ENCODE assay signal across 16 mouse cellular contexts in the genomic region with DNA sequence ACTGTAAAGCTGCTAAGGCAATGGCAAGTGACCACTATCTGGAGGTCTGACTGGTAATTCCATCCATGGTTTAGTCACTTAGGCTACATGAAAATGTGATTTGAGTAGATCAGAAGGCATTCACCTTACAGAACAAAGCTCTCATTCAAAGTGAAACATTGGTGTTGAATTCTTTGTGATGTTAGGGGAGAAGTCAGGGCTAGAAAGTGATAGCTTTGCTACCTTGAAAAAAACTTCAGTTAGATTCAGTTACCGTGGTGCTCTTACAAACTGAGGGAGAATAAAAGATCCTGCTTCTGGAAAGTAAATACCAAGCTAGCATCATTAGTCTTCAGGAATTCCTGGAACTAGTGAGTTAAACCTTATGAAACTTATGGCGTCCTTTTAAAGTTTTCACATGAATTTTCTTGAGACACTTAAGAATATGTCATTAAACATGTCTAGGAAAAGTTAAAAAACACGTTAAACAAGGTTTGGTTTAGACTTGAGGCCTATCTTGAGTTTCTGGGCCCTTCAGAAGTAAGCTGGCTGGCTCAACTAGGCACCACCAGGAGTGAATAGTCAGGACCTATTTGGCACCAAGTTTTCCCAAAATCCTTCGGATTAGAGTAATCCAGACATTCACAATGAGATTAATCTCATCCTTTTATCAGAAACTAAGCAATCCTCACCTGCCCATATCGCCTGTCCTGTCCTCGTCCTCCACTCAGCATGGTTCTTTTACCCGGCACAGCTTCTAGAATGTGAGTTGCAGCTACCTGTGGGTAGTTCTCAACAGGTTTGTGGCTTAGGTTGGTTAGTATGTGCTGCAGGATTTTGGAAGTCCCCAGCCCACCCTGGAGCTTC. TPM values are rescaled to one million over a fixed set of nuclear protein-coding genes. Genes with fewer than 3 reads are reported as not detected.
DNase-seq lines count a peak whose midpoint lies in the region; ATAC-seq and TF ChIP-seq lines count a peak whose summit lies in the region.
"Had no signal": no experiment of that assay in that cellular context is flagged by ENCODE, and none has a peak within 500 bp of the region (broad histone marks: within the 10 kb centered on the region; RNA-seq: fewer than 3 reads in every experiment).

No protein-coding gene starts in this region.

- H3K4me1 ChIP-seq in heart, embryonic 12.5 days (replicated peaks): peaks cover 20% of the 10 kb centered on the region
- H3K4me1 ChIP-seq in bone marrow macrophage, adult 2 months (ENCODE audit: control insufficient read depth, insufficient read depth, low read length): peaks cover 41% of the 10 kb centered on the region
- H3K4me1 ChIP-seq in liver, embryonic 12.5 days: peaks cover 30% of the 10 kb centered on the region
- H3K4me1 ChIP-seq in heart, embryonic 10.5 days: peaks cover 8% of the 10 kb centered on the region

- peaks cover 34% of the 10 kb centered on the region for H3K36me3 ChIP-seq in heart, embryonic 12.5 days
- peaks cover 41% of the 10 kb centered on the region for H3K36me3 ChIP-seq in liver, embryonic 12.5 days
- H3K36me3 ChIP-seq in heart, embryonic 10.5 days: peaks cover 39% of the 10 kb centered on the region

- H3K9ac ChIP-seq in heart, embryonic 12.5 days: no peak overlapping the region
- H3K9ac ChIP-seq in liver, embryonic 12.5 days: no peak overlapping the region
- H3K9ac ChIP-seq: heart, embryonic 13.5 days; hindbrain, embryonic 15.5 days; neural tube, embryonic 12.5 days had no signal

- no peak overlapping the region for H3K27ac ChIP-seq in heart, embryonic 12.5 days (ENCODE audit: poor library complexity, severe bottlenecking)
- H3K27ac ChIP-seq in bone marrow macrophage, adult 2 months (ENCODE audit: insufficient read depth, low read depth, low read length): peak overlapping the region; percentile 85
- H3K27ac ChIP-seq in liver, embryonic 12.5 days: peak overlapping the region; percentile 49; the same call in 1 of the 2 replicates
- no peak overlapping the region for H3K27ac ChIP-seq in heart, embryonic 10.5 days
- H3K27ac ChIP-seq: neural tube, embryonic 12.5 days had no signal

- no peaks in the 10 kb centered on the region for H3K27me3 ChIP-seq in heart, embryonic 12.5 days (replicated peaks)
- no peaks in the 10 kb centered on the region for H3K27me3 ChIP-seq in liver, embryonic 12.5 days (replicated peaks)
- H3K27me3 ChIP-seq in heart, embryonic 10.5 days (ENCODE audit: insufficient read depth, poor library complexity, severe bottlenecking): no peaks in the 10 kb centered on the region
- H3K27me3 ChIP-seq: heart, embryonic 13.5 days; hindbrain, embryonic 15.5 days; neural tube, embryonic 12.5 days had no signal

- H3K9me3 ChIP-seq in heart, embryonic 12.5 days (replicated peaks): no peaks in the 10 kb centered on the region
- no peaks in the 10 kb centered on the region for H3K9me3 ChIP-seq in liver, embryonic 12.5 days (replicated peaks)
- H3K9me3 ChIP-seq in heart, embryonic 10.5 days: no peaks in the 10 kb centered on the region
- H3K9me3 ChIP-seq: heart, embryonic 13.5 days; hindbrain, embryonic 15.5 days; neural tube, embryonic 12.5 days had no signal

- no peak for TF ChIP-seq CTCF in bone marrow macrophage, adult 2 months (IDR thresholded peaks at IDR 0.05; ENCODE audit: low read depth, low read length)

- no peak overlapping the region for H3K4me2 ChIP-seq in heart, embryonic 12.5 days
- no peak overlapping the region for H3K4me2 ChIP-seq in liver, embryonic 12.5 days

- 37% methylated on average over 7 of the region's 7 CpGs for WGBS in heart, embryonic 12.5 days
- WGBS in liver, embryonic 12.5 days (ENCODE audit: insufficient replicate concordance): 19% methylated on average over 7 of the region's 7 CpGs
- WGBS in heart, embryonic 10.5 days: 32% methylated on average over 7 of the region's 7 CpGs

- TF ChIP-seq POLR2A in bone marrow macrophage, adult 2 months (IDR thresholded peaks at IDR 0.05; ENCODE audit: borderline replicate concordance, low read depth, low read length): no peak

- H3K4me3 ChIP-seq in heart, embryonic 12.5 days: no peak overlapping the region
- no peak overlapping the region for H3K4me3 ChIP-seq in bone marrow macrophage, adult 2 months (ENCODE audit: insufficient read depth, low read length)
- no peak overlapping the region for H3K4me3 ChIP-seq in liver, embryonic 12.5 days
- H3K4me3 ChIP-seq in heart, embryonic 10.5 days: no peak overlapping the region
- H3K4me3 ChIP-seq: heart, embryonic 13.5 days; hindbrain, embryonic 15.5 days; neural tube, embryonic 12.5 days had no signal

- ATAC-seq in heart, embryonic 12.5 days (ENCODE audit: insufficient number of reproducible peaks, low FRiP score): no peak
- peak; percentile 17; the same call in 1 of the 2 replicates for ATAC-seq in liver, embryonic 12.5 days
- ATAC-seq: CD4-positive, CD25-positive, alpha-beta regulatory T cell, adult 4 months had no signal

- DNase-seq in heart, adult 11 months: peak; percentile 68
- peak; percentile 58 for DNase-seq in 416B (ENCODE audit: low read depth)
- DNase-seq in layer of hippocampus, postnatal 25 days (ENCODE audit: extremely low spot score in 1 of 2, low spot score in 1 of 2): no peak
- no peak for DNase-seq in left cerebral cortex, adult 11 months (ENCODE audit: low spot score)
- no peak for DNase-seq in heart, embryonic 10.5 days (ENCODE audit: low spot score)
- DNase-seq: cerebellum, postnatal 36 days; kidney, postnatal 10 days; retina, postnatal 1 day; thymus, postnatal 36 days had no signal

RNA-seq across cellular contexts. Expression of a gene that starts 4.0 kb away (rescaled TPM):
- polyA plus RNA-seq in heart, embryonic 12.5 days (2016; fragmentation: Nextera tagmentation; extraction: Ambion mirVana): 866 and 893 TPM in 2 replicates
- polyA plus RNA-seq in bone marrow macrophage, adult 2 months (2012; ENCODE audit: insufficient read depth, insufficient read length, missing spikeins): 1,730 and 1,840 TPM in 2 replicates
- polyA plus RNA-seq in liver, embryonic 12.5 days (2016; fragmentation: Nextera tagmentation; extraction: Ambion mirVana): 1,310 and 1,334 TPM in 2 replicates
- total RNA-seq in layer of hippocampus, postnatal 25 days (2021): 100 to 1,000 TPM; 367 to 434 TPM
- polyA plus RNA-seq in heart, embryonic 10.5 days (2016; fragmentation: Nextera tagmentation; extraction: Ambion mirVana): 973 and 1,162 TPM in 2 replicates

RNA-seq across cellular contexts. Expression of a gene that starts 12.4 kb away (rescaled TPM):
- 0.04 and 0.12 TPM in 2 replicates for polyA plus RNA-seq in heart, embryonic 12.5 days (2016; fragmentation: Nextera tagmentation; extraction: Ambion mirVana)
- 642 and 647 TPM in 2 replicates for polyA plus RNA-seq in bone marrow macrophage, adult 2 months (2012; ENCODE audit: insufficient read depth, insufficient read length, missing spikeins)
- 0.91 and 0.94 TPM in 2 replicates for polyA plus RNA-seq in liver, embryonic 12.5 days (2016; fragmentation: Nextera tagmentation; extraction: Ambion mirVana)
- under 1 TPM in 1 of 2 experiments, not detected in 1; 0.12 TPM for total RNA-seq in layer of hippocampus, postnatal 25 days (2021)
- 0.05 and 0.16 TPM in 2 replicates for polyA plus RNA-seq in heart, embryonic 10.5 days (2016; fragmentation: Nextera tagmentation; extraction: Ambion mirVana)

RNA-seq across cellular contexts. Expression of a gene that starts 14.5 kb away (rescaled TPM):
- polyA plus RNA-seq in heart, embryonic 12.5 days (2016; fragmentation: Nextera tagmentation; extraction: Ambion mirVana): 40.7 TPM in 2 replicates
- 79.5 and 93.8 TPM in 2 replicates for polyA plus RNA-seq in bone marrow macrophage, adult 2 months (2012; ENCODE audit: insufficient read depth, insufficient read length, missing spikeins)
- 24.9 and 27.5 TPM in 2 replicates for polyA plus RNA-seq in liver, embryonic 12.5 days (2016; fragmentation: Nextera tagmentation; extraction: Ambion mirVana)
- total RNA-seq in layer of hippocampus, postnatal 25 days (2021): 100 to 1,000 TPM; 133 to 153 TPM
- 32.7 and 40.4 TPM in 2 replicates for polyA plus RNA-seq in heart, embryonic 10.5 days (2016; fragmentation: Nextera tagmentation; extraction: Ambion mirVana)

RNA-seq across cellular contexts. Expression of a gene that starts 15.1 kb away (rescaled TPM):
- 206 and 218 TPM in 2 replicates for polyA plus RNA-seq in heart, embryonic 12.5 days (2016; fragmentation: Nextera tagmentation; extraction: Ambion mirVana)
- 56.5 and 59.4 TPM in 2 replicates for polyA plus RNA-seq in bone marrow macrophage, adult 2 months (2012; ENCODE audit: insufficient read depth, insufficient read length, missing spikeins)
- polyA plus RNA-seq in liver, embryonic 12.5 days (2016; fragmentation: Nextera tagmentation; extraction: Ambion mirVana): 59.0 and 60.3 TPM in 2 replicates
- total RNA-seq in layer of hippocampus, postnatal 25 days (2021): 10 to 100 TPM; 75.7 to 87.8 TPM
- 221 and 268 TPM in 2 replicates for polyA plus RNA-seq in heart, embryonic 10.5 days (2016; fragmentation: Nextera tagmentation; extraction: Ambion mirVana)

RNA-seq across cellular contexts. Expression of a gene that starts 30.4 kb away (rescaled TPM):
- polyA plus RNA-seq in heart, embryonic 12.5 days (2016; fragmentation: Nextera tagmentation; extraction: Ambion mirVana): 4.4 and 4.6 TPM in 2 replicates
- polyA plus RNA-seq in bone marrow macrophage, adult 2 months (2012; ENCODE audit: insufficient read depth, insufficient read length, missing spikeins): 5.8 and 8.3 TPM in 2 replicates
- 6.9 and 8.1 TPM in 2 replicates for polyA plus RNA-seq in liver, embryonic 12.5 days (2016; fragmentation: Nextera tagmentation; extraction: Ambion mirVana)
- total RNA-seq in layer of hippocampus, postnatal 25 days (2021): 1 to 10 TPM; 4.6 to 8.1 TPM
- 5.4 and 8.5 TPM in 2 replicates for polyA plus RNA-seq in heart, embryonic 10.5 days (2016; fragmentation: Nextera tagmentation; extraction: Ambion mirVana)

Comparison
In these comparisons a context has a peak if more than half of its experiments do, and no peak if none do; other contexts are left out.
1. DNase-seq: peak in heart, adult 11 months (single experiment) and 416B (single experiment); none in layer of hippocampus, postnatal 25 days (0 of 2), left cerebral cortex, adult 11 months (single experiment) and heart, embryonic 10.5 days (single experiment).
2. H3K27ac ChIP-seq: peak in bone marrow macrophage, adult 2 months (single experiment) and liver, embryonic 12.5 days (single experiment); none in heart, embryonic 12.5 days (single experiment) and heart, embryonic 10.5 days (single experiment).
3. RNA of a gene that starts 12.4 kb away (polyA plus RNA-seq): 642 to 647 TPM in bone marrow macrophage, adult 2 months; 0.91 to 0.94 TPM in liver, embryonic 12.5 days, 0.05 to 0.16 TPM in heart, embryonic 10.5 days and 0.04 to 0.12 TPM in heart, embryonic 12.5 days; every median in the first group is over 100 times any median in the second.